ENCODE assay signal across 8 mouse cellular contexts in the genomic region with DNA sequence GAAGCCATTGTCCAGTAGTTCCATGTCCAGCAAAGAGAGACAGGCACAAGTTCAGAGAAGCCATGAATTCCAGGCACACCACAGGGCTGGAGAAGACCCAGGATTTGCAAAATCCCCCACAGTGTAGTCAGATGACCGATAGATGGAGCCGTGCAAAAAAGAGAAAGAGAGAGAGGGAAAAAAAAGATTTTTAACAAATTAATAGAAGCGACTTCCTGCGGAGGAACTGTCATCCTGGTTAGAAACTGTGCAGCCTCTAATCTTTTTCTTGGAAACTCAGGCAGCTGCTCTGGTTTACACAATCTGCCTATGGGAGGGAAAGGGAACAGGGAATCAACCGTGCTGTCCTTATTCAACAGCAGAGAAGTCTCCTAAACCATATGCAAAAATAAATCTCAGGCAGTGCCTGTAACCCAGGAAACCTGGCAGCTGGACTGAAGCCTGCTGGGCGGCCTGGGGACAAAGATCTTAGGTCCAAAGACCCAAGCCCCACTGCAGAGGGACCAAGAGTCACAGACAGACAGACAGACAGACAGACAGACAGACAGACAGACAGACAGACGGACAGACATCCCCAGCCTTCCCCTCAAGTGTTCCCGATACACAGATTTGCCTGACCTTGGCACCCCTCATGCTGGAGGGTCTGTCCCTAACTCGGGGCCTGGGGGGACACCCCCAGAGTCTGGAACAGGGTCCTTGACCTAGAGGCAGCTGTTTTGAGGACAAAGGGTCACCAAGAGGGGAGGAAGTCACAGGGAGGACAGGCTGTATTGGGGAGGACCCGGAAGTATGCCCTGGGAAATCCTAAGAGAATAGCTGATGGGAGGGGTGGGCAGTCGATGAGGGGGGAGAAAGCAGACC. TPM values are rescaled to one million over a fixed set of nuclear protein-coding genes. Genes with fewer than 3 reads are reported as not detected.
DNase-seq lines count a peak whose midpoint lies in the region; ATAC-seq and TF ChIP-seq lines count a peak whose summit lies in the region.

No protein-coding gene starts in this region.

- H3K9me3 ChIP-seq in liver, postnatal 0 days (ENCODE audit: low read length): no peaks in the 10 kb centered on the region

- ATAC-seq in cerebellum, adult (ENCODE audit: insufficient number of reproducible peaks, low FRiP score, low TSS enrichment): no peak
- ATAC-seq in liver, postnatal 0 days: peak; percentile 56
- no peak for ATAC-seq in monocyte, adult 5-6 weeks (replicated peaks; ENCODE audit: insufficient number of reproducible peaks, low FRiP score, low TSS enrichment, poor library complexity, severe bottlenecking)

- peaks cover 9% of the 10 kb centered on the region for H3K27me3 ChIP-seq in liver, postnatal 0 days (ENCODE audit: insufficient read depth, low read length)

- peak overlapping the region; percentile 65 for H3K4me2 ChIP-seq in liver, postnatal 0 days (ENCODE audit: low read depth, low read length)

- DNase-seq in cerebellum, postnatal 14 days: peak; percentile 69 to 70
- DNase-seq in frontal cortex, postnatal 10 days (ENCODE audit: low spot score in 2 of 2): peak; percentile 56 to 64
- DNase-seq in kidney, adult 9 months: peak; percentile 80
- no peak for DNase-seq in liver, postnatal 0 days
- peak; percentile 52 for DNase-seq in right cerebral cortex, postnatal 4 days

- H3K9ac ChIP-seq in liver, postnatal 0 days (replicated peaks): no peak overlapping the region

- TF ChIP-seq CTCF in bone marrow macrophage, adult 2 months (IDR thresholded peaks at IDR 0.05; ENCODE audit: low read depth, low read length): no peak
- peak; percentile 43; the same call in 1 of the 2 replicates for TF ChIP-seq CTCF in liver, postnatal 0 days (IDR thresholded peaks at IDR 0.05; ENCODE audit: low read depth)

- no peak overlapping the region for H3K27ac ChIP-seq in bone marrow macrophage, adult 2 months (ENCODE audit: insufficient read depth, low read depth, low read length)
- peak overlapping the region; percentile 85 for H3K27ac ChIP-seq in liver, postnatal 0 days (ENCODE audit: low read depth)

- H3K36me3 ChIP-seq in liver, postnatal 0 days (replicated peaks; ENCODE audit: insufficient read depth, low read length): no peaks in the 10 kb centered on the region

- H3K4me3 ChIP-seq in bone marrow macrophage, adult 2 months (ENCODE audit: insufficient read depth, low read length): 0 out of 2 replicates have a peak overlapping the region, but pooled peaks have one; percentile 5
- peak overlapping the region; percentile 23 for H3K4me3 ChIP-seq in liver, postnatal 0 days (ENCODE audit: low read depth, low read length)

- peaks cover 7% of the 10 kb centered on the region; the same call in 1 of the 2 replicates for H3K4me1 ChIP-seq in bone marrow macrophage, adult 2 months (ENCODE audit: control insufficient read depth, insufficient read depth, low read length)
- peaks cover 28% of the 10 kb centered on the region for H3K4me1 ChIP-seq in liver, postnatal 0 days (ENCODE audit: insufficient read depth)

- TF ChIP-seq POLR2A in bone marrow macrophage, adult 2 months (IDR thresholded peaks at IDR 0.05; ENCODE audit: borderline replicate concordance, low read depth, low read length): no peak

- 3% methylated on average over 11 of the region's 11 CpGs for WGBS in liver, postnatal 0 days (ENCODE audit: insufficient replicate concordance)

- TF ChIP-seq EP300 in liver, postnatal 0 days (IDR thresholded peaks at IDR 0.05; ENCODE audit: low read depth): no peak

RNA-seq across cellular contexts. Expression of a gene that starts 9.1 kb away (rescaled TPM):
- polyA plus RNA-seq in bone marrow macrophage, adult 2 months (2012; ENCODE audit: insufficient read depth, insufficient read length, missing spikeins): 0.12 and 0.17 TPM in 2 replicates
- polyA plus RNA-seq in liver, postnatal 0 days (2015; fragmentation: Nextera tagmentation; extraction: Ambion mirVana): 5.5 and 6.1 TPM in 2 replicates
- total RNA-seq in monocyte, adult 5-6 weeks (2017): 10.8 to 19.2 TPM (median 11.3 TPM) in 3 replicates

RNA-seq across cellular contexts. Expression of a gene that starts 28.7 kb away (rescaled TPM):
- 12.7 and 13.7 TPM in 2 replicates for polyA plus RNA-seq in bone marrow macrophage, adult 2 months (2012; ENCODE audit: insufficient read depth, insufficient read length, missing spikeins)
- polyA plus RNA-seq in liver, postnatal 0 days (2015; fragmentation: Nextera tagmentation; extraction: Ambion mirVana): 17.5 and 20.0 TPM in 2 replicates
- total RNA-seq in monocyte, adult 5-6 weeks (2017): 10.8 to 12.0 TPM (median 11.9 TPM) in 3 replicates
